Mouse (Mus musculus) midbrain, embryonic 16.5 days (tissue): Measurements from ENCODE around the gene Phtf2. TPM values are rescaled to one million over a fixed set of nuclear protein-coding genes. Genes with fewer than 3 reads are reported as not detected.
"Not testable (repeated sequence)": the region's sequence is repeated elsewhere in the genome, so short reads cannot be mapped to it uniquely, and the experiment has no call there.

ENCODE experiments used
- ATAC-seq: fragments of 200-750 bp; cut with Nextera tagmentation; 2 replicates; pipeline ENCODE4 v1.8.0; 2017; ENCODE audit warnings: moderate TSS enrichment
- H3K27ac ChIP-seq: fragments of 300-500 bp; sonication (generic); 2 replicates; pipeline ENCODE4 v1.5.1; 2014; ENCODE audit warnings: mild to moderate bottlenecking, low read length, mixed read lengths
- H3K27me3 ChIP-seq: fragments of 300-500 bp; sonication (generic); 2 replicates; pipeline ENCODE4 v1.6.1; 2014; ENCODE audit warnings: low read depth, low read length, mixed read lengths; ENCODE audit not compliant: control insufficient read depth, insufficient read depth
- H3K36me3 ChIP-seq: fragments of 300-500 bp; sonication (generic); 2 replicates; pipeline ENCODE4 v1.6.1; 2014; ENCODE audit warnings: mild to moderate bottlenecking, low read length, moderate library complexity, mixed read lengths; ENCODE audit not compliant: control insufficient read depth, insufficient read depth
- H3K4me1 ChIP-seq: fragments of 300-500 bp; sonication (generic); 2 replicates; pipeline ENCODE4 v1.6.1; 2014; ENCODE audit warnings: mild to moderate bottlenecking, low read length, mixed read lengths; ENCODE audit not compliant: control insufficient read depth, insufficient read depth
- H3K4me2 ChIP-seq: fragments of 300-500 bp; sonication (generic); 2 replicates; pipeline ENCODE4 v1.6.1; 2014; ENCODE audit warnings: mild to moderate bottlenecking, low read length, mixed read lengths
- H3K4me3 ChIP-seq: fragments of 300-500 bp; sonication (generic); 2 replicates; pipeline ENCODE4 v1.5.1; 2014; ENCODE audit warnings: low read depth, mild to moderate bottlenecking, low read length, moderate library complexity, mixed read lengths
- H3K9ac ChIP-seq: fragments of 300-500 bp; sonication (generic); 2 replicates; pipeline ENCODE4 v1.6.1; 2014; ENCODE audit warnings: low read depth, low read length, mixed read lengths
- H3K9me3 ChIP-seq: fragments of 300-500 bp; sonication (generic); replicated peaks from 2 replicates; pipeline ENCODE4 v1.6.1; 2014; ENCODE audit warnings: mild to moderate bottlenecking, low read length, mixed read lengths; ENCODE audit not compliant: control insufficient read depth, poor library complexity, severe bottlenecking
- WGBS: fragments of 180-500 bp; shearing (Covaris S2); extraction: QIAGEN DNeasy Blood & Tissue Kit; methylation state at CpG from one replicate; pipeline ENCODE4 v1.1.7; 2014; 5-methylcytosine and 5-hydroxymethylcytosine counted together
- polyA plus RNA-seq: library from polyadenylated mRNA; unstranded; fragments of >200 nt; fragmentation: Nextera tagmentation; extraction: Ambion mirVana; gene quantifications from 2 replicates; pipeline ENCODE4 v1.2.1, GENCODE M21; 2015

The Phtf2 gene
- polyA plus RNA-seq, 1 experiment from 2014 or later, result 27.6 TPM

- not testable (repeated sequence) for H3K4me1 ChIP-seq, H3K9me3 ChIP-seq, H3K4me3 ChIP-seq, H3K27me3 ChIP-seq, H3K36me3 ChIP-seq, H3K9ac ChIP-seq, H3K4me2 ChIP-seq, ATAC-seq, H3K27ac ChIP-seq
- WGBS, result 98% methylated on average over 3 of the region's 3 CpGs
These were observed 119.5 kb downstream of the Phtf2 start for GRCm38 (mm10) chr5:20762441-20762840.

- no peak overlapping the region for H3K4me2 ChIP-seq
- no peaks in the 10 kb centered on the region for H3K27me3 ChIP-seq
- no peaks in the 10 kb centered on the region for H3K9me3 ChIP-seq
- H3K36me3 ChIP-seq, result peaks cover 7% of the 10 kb centered on the region
- 91% methylated on average over 12 of the region's 12 CpGs for WGBS
- no peaks in the 10 kb centered on the region for H3K4me1 ChIP-seq
- H3K27ac ChIP-seq, result no peak overlapping the region
- no peak for ATAC-seq
- H3K4me3 ChIP-seq, result no peak overlapping the region
- H3K9ac ChIP-seq, result no peak overlapping the region
These were observed 121.4 kb downstream of the Phtf2 start for GRCm38 (mm10) chr5:20760368-20761162.

DNA sequence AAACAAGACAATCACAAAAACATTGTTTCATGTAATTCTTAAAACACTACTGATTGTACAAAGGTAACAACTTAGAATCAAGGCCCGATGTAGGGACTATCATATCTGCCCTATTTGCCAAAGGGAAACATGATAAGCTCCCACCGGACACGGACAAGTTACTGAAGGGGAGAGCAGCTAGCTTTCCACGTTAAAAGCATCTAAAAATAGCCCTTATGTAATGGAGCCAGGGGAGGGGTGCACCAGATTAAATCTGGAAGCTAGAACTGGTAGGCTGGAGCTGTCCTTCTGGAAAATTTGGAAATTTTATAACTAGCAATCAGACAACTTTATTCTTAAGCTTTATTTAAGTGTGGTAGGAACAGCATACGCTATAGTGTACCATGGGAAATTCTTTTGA, 122.2 kb downstream of the Phtf2 start:
- Histone ChIP-seq H3K27me3 (no peaks in the 10 kb centered on the region), H3K4me3 (no peak overlapping the region), H3K9ac (no peak overlapping the region), H3K4me1 (no peaks in the 10 kb centered on the region), H3K36me3 (peaks cover 7% of the 10 kb centered on the region), H3K9me3 (no peaks in the 10 kb centered on the region), H3K4me2 (no peak overlapping the region), H3K27ac (no peak overlapping the region)
- 82% methylated on average over 5 of the region's 5 CpGs for WGBS
- no peak for ATAC-seq

DNA sequence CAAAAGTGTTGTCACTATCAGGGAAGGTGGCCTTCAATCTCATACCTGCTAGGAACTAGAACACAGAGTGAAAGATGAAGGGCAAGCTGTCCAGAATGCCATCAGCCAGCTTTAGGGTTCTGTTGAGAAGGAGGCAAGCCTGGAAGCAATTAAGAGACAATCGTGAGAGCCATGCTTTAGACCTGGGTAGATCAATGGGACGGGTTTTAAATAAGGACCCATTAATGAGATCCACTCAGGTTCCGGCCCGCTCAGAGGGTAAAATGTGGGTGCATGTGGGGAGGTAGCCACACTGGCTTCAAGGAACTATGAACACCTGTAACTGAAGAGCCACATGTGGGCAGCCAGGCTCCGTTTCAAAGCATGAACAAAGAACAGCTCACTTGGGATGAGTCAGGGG, 128.0 kb downstream of the Phtf2 start:
- ATAC-seq, result no peak
- no peak overlapping the region for H3K4me3 ChIP-seq
- H3K36me3 ChIP-seq, result no peaks in the 10 kb centered on the region
- no peaks in the 10 kb centered on the region for H3K27me3 ChIP-seq
- H3K27ac ChIP-seq, result no peak overlapping the region
- H3K4me2 ChIP-seq, result no peak overlapping the region
- 75% methylated on average over 5 of the region's 5 CpGs for WGBS
- peaks cover 12% of the 10 kb centered on the region for H3K4me1 ChIP-seq
- no peak overlapping the region for H3K9ac ChIP-seq
- H3K9me3 ChIP-seq, result no peaks in the 10 kb centered on the region

- Histone ChIP-seq H3K27ac (no peak overlapping the region), H3K9ac (no peak overlapping the region), H3K4me3 (no peak overlapping the region), H3K4me1 (peaks cover 12% of the 10 kb centered on the region), H3K36me3 (no peaks in the 10 kb centered on the region), H3K9me3 (no peaks in the 10 kb centered on the region), H3K4me2 (no peak overlapping the region), H3K27me3 (no peaks in the 10 kb centered on the region)
- no peak for ATAC-seq
- 26% methylated on average over 2 of the region's 2 CpGs for WGBS
These were observed 128.8 kb downstream of the Phtf2 start for GRCm38 (mm10) chr5:20753096-20753495.

- Histone ChIP-seq H3K4me2 (no peak overlapping the region), H3K27ac (no peak overlapping the region), H3K4me3 (no peak overlapping the region), H3K9ac (no peak overlapping the region), H3K27me3 (no peaks in the 10 kb centered on the region), H3K4me1 (peaks cover 12% of the 10 kb centered on the region), H3K9me3 (no peaks in the 10 kb centered on the region), H3K36me3 (no peaks in the 10 kb centered on the region)
- 26% methylated on average over 7 of the region's 7 CpGs for WGBS
- no peak for ATAC-seq
These were observed 130.2 kb downstream of the Phtf2 start for GRCm38 (mm10) chr5:20751696-20752095.

GRCm38 (mm10) chr5:20751000-20751399, 130.9 kb downstream of the Phtf2 start:
- no peaks in the 10 kb centered on the region for H3K9me3 ChIP-seq
- no peak overlapping the region for H3K9ac ChIP-seq
- no peak for ATAC-seq
- no peak overlapping the region for H3K4me3 ChIP-seq
- peaks cover 12% of the 10 kb centered on the region for H3K4me1 ChIP-seq
- no peaks in the 10 kb centered on the region for H3K36me3 ChIP-seq
- no peaks in the 10 kb centered on the region for H3K27me3 ChIP-seq
- no peak overlapping the region for H3K4me2 ChIP-seq
- H3K27ac ChIP-seq, result no peak overlapping the region
- 9% methylated on average over 7 of the region's 7 CpGs for WGBS

DNA sequence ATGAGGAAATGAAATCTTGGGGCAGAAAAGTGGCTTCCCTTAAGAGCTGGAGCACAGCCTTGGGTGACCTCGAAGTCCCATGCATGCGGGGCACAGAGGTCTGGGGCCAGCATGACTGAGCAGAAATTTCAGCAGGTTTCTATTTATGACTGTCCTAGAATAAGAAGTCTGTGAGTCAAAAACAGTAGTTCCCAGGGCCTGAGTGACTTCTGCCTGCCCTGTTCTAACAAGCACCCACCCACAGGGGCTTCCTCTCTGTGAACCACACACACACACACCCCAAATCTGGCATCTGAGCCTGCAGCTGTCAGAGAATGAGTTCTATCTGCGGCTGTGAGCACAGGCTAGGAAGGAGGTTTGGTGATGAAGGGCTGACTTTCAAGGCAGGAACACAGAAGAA, 132.4 kb downstream of the Phtf2 start:
- Histone ChIP-seq H3K27ac (no peak overlapping the region), H3K4me2 (no peak overlapping the region), H3K9me3 (no peaks in the 10 kb centered on the region), H3K27me3 (no peaks in the 10 kb centered on the region), H3K36me3 (no peaks in the 10 kb centered on the region), H3K4me1 (peaks cover 12% of the 10 kb centered on the region), H3K9ac (no peak overlapping the region), H3K4me3 (no peak overlapping the region)
- no peak for ATAC-seq
- 84% methylated on average over 3 of the region's 3 CpGs for WGBS

DNA sequence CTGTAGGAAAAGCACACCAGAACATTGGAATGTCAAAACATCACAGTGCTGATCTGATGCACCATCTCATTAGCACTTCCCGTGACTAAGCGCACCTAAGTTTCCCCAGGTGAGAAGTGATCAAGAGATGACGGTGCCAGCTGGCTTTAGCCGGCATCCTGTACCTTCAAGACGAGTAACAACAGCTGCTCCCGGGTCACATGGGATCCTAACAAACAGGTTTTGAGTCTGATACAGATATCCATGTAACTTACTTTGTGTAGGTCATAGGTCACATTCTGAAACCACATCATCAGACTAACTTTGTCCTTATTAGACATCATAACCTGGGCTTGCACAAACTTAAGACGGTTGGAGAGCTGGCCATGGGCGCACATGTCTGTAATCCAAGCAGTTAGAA, 133.1 kb downstream of the Phtf2 start:
- Histone ChIP-seq H3K4me1 (peaks cover 12% of the 10 kb centered on the region), H3K27ac (no peak overlapping the region), H3K4me3 (no peak overlapping the region), H3K27me3 (no peaks in the 10 kb centered on the region), H3K4me2 (no peak overlapping the region), H3K36me3 (no peaks in the 10 kb centered on the region), H3K9me3 (no peaks in the 10 kb centered on the region), H3K9ac (no peak overlapping the region)
- ATAC-seq, result no peak
- 89% methylated on average over 8 of the region's 8 CpGs for WGBS
